Mouse (Mus musculus) intestine, embryonic 14.5 days (tissue): Measurements from ENCODE around the gene Amigo1. TPM values are rescaled to one million over a fixed set of nuclear protein-coding genes. Genes with fewer than 3 reads are reported as not detected.
A peak's percentile ranks its signal among the peaks of the same experiment; 100 is the strongest.

Source experiments
- ATAC-seq: fragments of 200-750 bp; cut with Nextera tagmentation; replicated peaks from 2 replicates; pipeline ENCODE4 v1.8.0; 2017; ENCODE audit warnings: low read depth, moderate number of reproducible peaks, moderate TSS enrichment, moderate library complexity; ENCODE audit not compliant: low FRiP score, low TSS enrichment
- DNase-seq: peaks from one replicate; pipeline ENCODE4 v3.0.0-alpha.2; 2018; ENCODE audit warnings: low spot score
- H3K27ac ChIP-seq: fragments of 300-500 bp; sonication (generic); 2 replicates; pipeline ENCODE4 v1.5.1; 2014; ENCODE audit warnings: low read depth, mild to moderate bottlenecking, control low read depth
- H3K27me3 ChIP-seq: fragments of 300-500 bp; sonication (generic); replicated peaks from 2 replicates; pipeline ENCODE4 v1.6.1; 2014; ENCODE audit warnings: low read length, control low read depth; ENCODE audit not compliant: control insufficient read depth, insufficient read depth
- H3K36me3 ChIP-seq: fragments of 300-500 bp; sonication (generic); 2 replicates; pipeline ENCODE4 v1.6.1; 2014; ENCODE audit warnings: low read length, control low read depth; ENCODE audit not compliant: control insufficient read depth, insufficient read depth
- H3K4me1 ChIP-seq: fragments of 300-500 bp; sonication (generic); replicated peaks from 2 replicates; pipeline ENCODE4 v1.6.1; 2014; ENCODE audit warnings: low read length, control low read depth, mixed read lengths; ENCODE audit not compliant: control insufficient read depth, insufficient read depth
- H3K4me2 ChIP-seq: fragments of 300-500 bp; sonication (generic); 2 replicates; pipeline ENCODE4 v1.6.1; 2014; ENCODE audit warnings: low read length
- H3K4me3 ChIP-seq: fragments of 300-500 bp; sonication (generic); 2 replicates; pipeline ENCODE4 v1.5.1; 2014; ENCODE audit warnings: low read depth, low read length, control low read depth, mixed read lengths
- H3K9ac ChIP-seq: fragments of 300-500 bp; sonication (generic); 2 replicates; pipeline ENCODE4 v1.6.1; 2014; ENCODE audit warnings: mild to moderate bottlenecking, low read length
- H3K9me3 ChIP-seq: fragments of 300-500 bp; sonication (generic); 2 replicates; pipeline ENCODE4 v1.6.1; 2016; ENCODE audit warnings: low read length, control low read depth; ENCODE audit not compliant: control insufficient read depth
- WGBS: fragments of 180-500 bp; shearing (Covaris S2); extraction: QIAGEN DNeasy Blood & Tissue Kit; methylation state at CpG from one replicate; pipeline ENCODE4 v1.1.7; 2014; 5-methylcytosine and 5-hydroxymethylcytosine counted together
- polyA plus RNA-seq: library from polyadenylated mRNA; unstranded; fragments of >200 nt; fragmentation: Nextera tagmentation; extraction: Ambion mirVana; gene quantifications from 2 replicates; pipeline ENCODE4 v1.2.1, GENCODE M21; 2014

The Amigo1 gene
- polyA plus RNA-seq, 1 experiment from 2014 or later, result 3.5 TPM

GRCm38 (mm10) chr3:108174672-108175531 is 11.2 kb upstream of the Amigo1 start:
- Histone ChIP-seq H3K4me1 (peaks cover 11% of the 10 kb centered on the region), H3K36me3 (no peaks in the 10 kb centered on the region), H3K4me3 (no peak overlapping the region), H3K27me3 (0 out of 2 replicates have a peak, but pooled peaks cover 2% of the 10 kb centered on the region), H3K9me3 (no peaks in the 10 kb centered on the region), H3K4me2 (peak overlapping the region; percentile 7), H3K9ac (no peak overlapping the region), H3K27ac (no peak overlapping the region)
- no peak for DNase-seq
- ATAC-seq, result 0 out of 2 replicates have a peak, but pooled peaks have one; percentile 27
- WGBS, result 31% methylated on average over 14 of the region's 14 CpGs

GRCm38 (mm10) chr3:108178756-108179715 is 7.1 kb upstream of the Amigo1 start:
- DNase-seq, result peak; percentile 55
- 54% methylated on average over 7 of the region's 7 CpGs for WGBS
- Histone ChIP-seq H3K36me3 (no peaks in the 10 kb centered on the region), H3K9ac (no peak overlapping the region), H3K4me3 (no peak overlapping the region), H3K4me1 (peaks cover 11% of the 10 kb centered on the region), H3K9me3 (no peaks in the 10 kb centered on the region), H3K27me3 (0 out of 2 replicates have a peak, but pooled peaks cover 2% of the 10 kb centered on the region), H3K4me2 (no peak overlapping the region), H3K27ac (no peak overlapping the region)
- ATAC-seq, result 0 out of 2 replicates have a peak, but pooled peaks have one; percentile 43

DNA sequence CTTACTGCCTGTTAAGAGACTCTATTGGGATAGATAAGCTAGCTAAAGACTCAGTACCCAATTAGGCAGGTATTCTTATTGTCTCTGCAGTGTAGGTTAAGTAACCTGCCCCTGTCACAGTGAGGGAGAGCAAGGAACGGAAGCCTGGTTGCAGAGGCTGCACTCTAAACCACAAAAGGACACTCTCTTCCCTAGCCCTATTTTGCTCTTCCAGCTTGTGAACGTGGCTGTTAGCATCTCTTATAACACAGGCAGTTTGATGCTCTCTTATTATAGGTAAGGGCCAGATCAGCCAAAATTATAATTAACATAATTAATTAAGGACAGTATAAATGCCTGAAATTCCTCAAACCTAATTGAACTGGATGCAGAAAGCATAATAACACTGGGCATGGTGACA is 5.6 kb upstream of the Amigo1 start:
- Histone ChIP-seq H3K4me3 (no peak overlapping the region), H3K9ac (no peak overlapping the region), H3K9me3 (no peaks in the 10 kb centered on the region), H3K27me3 (0 out of 2 replicates have a peak, but pooled peaks cover 4% of the 10 kb centered on the region), H3K4me1 (peaks cover 11% of the 10 kb centered on the region; the same call in 1 of the 2 replicates), H3K27ac (no peak overlapping the region), H3K36me3 (no peaks in the 10 kb centered on the region), H3K4me2 (no peak overlapping the region)
- 53% methylated on average over 2 of the region's 2 CpGs for WGBS
- DNase-seq (peak; percentile 9), ATAC-seq (no peak)

- H3K4me3 ChIP-seq, result no peak overlapping the region
- WGBS, result 76% methylated on average over 3 of the region's 3 CpGs
- no peak for ATAC-seq
- H3K4me2 ChIP-seq, result no peak overlapping the region
- 0 out of 2 replicates have a peak, but pooled peaks cover 4% of the 10 kb centered on the region for H3K27me3 ChIP-seq
- peak; percentile 36 for DNase-seq
- no peak overlapping the region for H3K27ac ChIP-seq
- H3K36me3 ChIP-seq, result no peaks in the 10 kb centered on the region
- no peaks in the 10 kb centered on the region for H3K9me3 ChIP-seq
- no peak overlapping the region for H3K9ac ChIP-seq
- H3K4me1 ChIP-seq, result peaks cover 18% of the 10 kb centered on the region; the same call in 1 of the 2 replicates
Observed at GRCm38 (mm10) chr3:108184742-108185141, 1.4 kb upstream of the Amigo1 start.

GRCm38 (mm10) chr3:108185460-108186097 is 556 bp upstream of the Amigo1 start:
- DNase-seq, result peak; percentile 60
- H3K36me3 ChIP-seq, result no peaks in the 10 kb centered on the region
- peaks cover 22% of the 10 kb centered on the region; the same call in 1 of the 2 replicates for H3K4me1 ChIP-seq
- ATAC-seq, result no peak
- H3K4me3 ChIP-seq, result peak overlapping the region; percentile 65
- H3K27ac ChIP-seq, result no peak overlapping the region
- H3K9ac ChIP-seq, result peak overlapping the region; percentile 58; the same call in 1 of the 2 replicates
- H3K4me2 ChIP-seq, result peak overlapping the region; percentile 63
- 2% methylated on average over 16 of the region's 16 CpGs for WGBS
- H3K27me3 ChIP-seq, result 0 out of 2 replicates have a peak, but pooled peaks cover 4% of the 10 kb centered on the region
- no peaks in the 10 kb centered on the region for H3K9me3 ChIP-seq

GRCm38 (mm10) chr3:108187111-108187795 is 1.1 kb downstream of the Amigo1 start:
- WGBS, result 70% methylated on average over 20 of the region's 20 CpGs
- H3K27ac ChIP-seq, result no peak overlapping the region
- peaks cover 26% of the 10 kb centered on the region for H3K4me1 ChIP-seq
- peak overlapping the region; percentile 63 for H3K4me2 ChIP-seq
- 0 out of 2 replicates have a peak, but pooled peaks cover 4% of the 10 kb centered on the region for H3K27me3 ChIP-seq
- H3K36me3 ChIP-seq, result no peaks in the 10 kb centered on the region
- no peak overlapping the region for H3K9ac ChIP-seq
- DNase-seq (peak; percentile 56), ATAC-seq (no peak)
- H3K9me3 ChIP-seq, result no peaks in the 10 kb centered on the region
- peak overlapping the region; percentile 65; the same call in 1 of the 2 replicates for H3K4me3 ChIP-seq

GRCm38 (mm10) chr3:108188716-108189490 is 2.8 kb downstream of the Amigo1 start:
- Histone ChIP-seq H3K27me3 (0 out of 2 replicates have a peak, but pooled peaks cover 4% of the 10 kb centered on the region), H3K4me2 (peak overlapping the region; percentile 32; the same call in 1 of the 2 replicates), H3K4me1 (peaks cover 26% of the 10 kb centered on the region), H3K9ac (no peak overlapping the region), H3K9me3 (no peaks in the 10 kb centered on the region), H3K36me3 (no peaks in the 10 kb centered on the region), H3K27ac (no peak overlapping the region; the same call in 1 of the 2 replicates), H3K4me3 (no peak overlapping the region)
- ATAC-seq, result no peak
- DNase-seq, result no peak
- WGBS, result 74% methylated on average over 9 of the region's 9 CpGs
